Mouse (Mus musculus) E14TG2a.4 (cell line): ENCODE data around the gene Plch1.

Experiments
- CTCF ChIP-seq: conservative IDR thresholded peaks from 2 replicates; pipeline ENCODE4 v1.5.1; 2014; ENCODE audit warnings: low read length
- NANOG ChIP-seq: IDR thresholded peaks from 2 replicates; pipeline ENCODE4 v1.6.1; 2014; ENCODE audit warnings: borderline replicate concordance, low read length, mixed read lengths
- POU5F1 ChIP-seq: IDR thresholded peaks from 2 replicates; pipeline ENCODE4 v1.6.1; 2014; ENCODE audit warnings: low read length, borderline replicate concordance

DNA sequence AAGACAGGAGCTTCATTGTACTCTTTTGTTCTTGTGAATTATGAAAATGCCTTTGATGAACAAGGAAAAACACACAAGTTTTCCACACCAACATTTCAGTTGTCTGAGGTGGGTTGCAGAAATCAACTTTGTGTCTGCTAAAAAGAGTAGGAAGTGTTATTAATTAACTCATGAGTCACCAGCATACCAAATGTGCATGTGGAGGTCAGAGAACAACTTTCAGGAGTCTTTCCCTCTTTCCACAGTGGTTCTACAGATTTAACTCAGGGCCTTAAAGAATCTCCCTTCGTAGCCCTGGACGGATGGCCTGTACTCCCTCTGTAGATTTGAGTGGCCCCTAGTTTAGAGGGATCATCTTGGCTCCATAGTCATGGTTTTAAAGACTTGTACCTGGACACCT lies 4.9 kb upstream of the Plch1 start:
- TF ChIP-seq CTCF: no peak
- no peak for TF ChIP-seq POU5F1
- no peak for TF ChIP-seq NANOG
